Mouse (Mus musculus) ES-E14 (cell line): ENCODE results near the gene Hvcn1. TPM values are rescaled to one million over a fixed set of nuclear protein-coding genes. Genes with fewer than 3 reads are reported as not detected.

ENCODE experiments used
- DNase-seq: peaks from one replicate; pipeline ENCODE4 v3.0.0-alpha.2; 2013; ENCODE audit warnings: low read depth, low spot score
- H3K27ac ChIP-seq: 2 replicates; pipeline ENCODE4 v1.5.1; 2012; ENCODE audit warnings: low read depth, mild to moderate bottlenecking, low read length, moderate library complexity, mixed read lengths; ENCODE audit not compliant: poor library complexity, insufficient read depth, severe bottlenecking
- H3K36me3 ChIP-seq: 2 replicates; pipeline ENCODE4 v1.6.1; 2012; ENCODE audit warnings: mild to moderate bottlenecking, low read length, moderate library complexity, mixed read lengths; ENCODE audit not compliant: control insufficient read depth, poor library complexity, insufficient read depth, severe bottlenecking
- H3K4me1 ChIP-seq, 2 experiments: fragments of 150-350 bp in 1 of 2; sonication (generic) in 1 of 2; 2 replicates each; pipeline ENCODE4 v1.6.1; 2012; ENCODE audit warnings: low read length in 2 of 2, mild to moderate bottlenecking in 1 of 2, mixed read lengths in 1 of 2; ENCODE audit not compliant: control insufficient read depth in 2 of 2, insufficient read depth in 2 of 2, poor library complexity in 1 of 2
- H3K4me3 ChIP-seq, 2 experiments: fragments of 150-350 bp in 1 of 2; sonication (generic) in 1 of 2; 2 replicates each; pipeline ENCODE4 v1.5.1; 2012; ENCODE audit warnings: low read length in 2 of 2, low read depth in 1 of 2, mild to moderate bottlenecking in 1 of 2, mixed read lengths in 1 of 2; ENCODE audit not compliant: insufficient read depth in 1 of 2, poor library complexity in 1 of 2, severe bottlenecking in 1 of 2
- H3K9ac ChIP-seq: 2 replicates; pipeline ENCODE4 v1.6.1; 2012; ENCODE audit warnings: low read depth, mild to moderate bottlenecking, low read length, mixed read lengths; ENCODE audit not compliant: poor library complexity, insufficient read depth, severe bottlenecking
- H3K9me3 ChIP-seq: fragments of 150-350 bp; sonication (generic); 2 replicates; pipeline ENCODE4 v1.6.1; 2012; ENCODE audit warnings: low read depth, mild to moderate bottlenecking, low read length; ENCODE audit not compliant: control insufficient read depth, insufficient read depth
- CHD2 ChIP-seq: IDR thresholded peaks from 2 replicates; pipeline ENCODE4 v1.6.1; 2014; ENCODE audit warnings: mild to moderate bottlenecking, low read depth, low read length, inconsistent platforms
- HCFC1 ChIP-seq: IDR thresholded peaks from 2 replicates; pipeline ENCODE4 v1.6.1; 2012; ENCODE audit warnings: low read length, inconsistent platforms, borderline replicate concordance; ENCODE audit not compliant: insufficient read depth
- MAFK ChIP-seq: IDR thresholded peaks from 2 replicates; pipeline ENCODE4 v1.6.1; 2014; ENCODE audit warnings: mild to moderate bottlenecking, low read depth, low read length, inconsistent platforms; ENCODE audit not compliant: insufficient read depth
- ZC3H11A ChIP-seq: IDR thresholded peaks from 2 replicates; pipeline ENCODE4 v1.6.1; 2012; ENCODE audit warnings: low read depth, mild to moderate bottlenecking, inconsistent platforms, low read length, borderline replicate concordance
- ZNF384 ChIP-seq: IDR thresholded peaks from 2 replicates; pipeline ENCODE4 v1.6.1; 2012; ENCODE audit warnings: low read depth, low read length, inconsistent platforms
- in situ Hi-C, 2 experiments: fragments of 600-800 bp; cut with MboI; formaldehyde crosslinking; loops; one replicate each; pipeline ENCODE4 v1.15.1; 2025; ENCODE audit warnings: low sequenced_read_pairs in 2 of 2, inconsistent platforms in 1 of 2; ENCODE audit not compliant: unreplicated experiment in 2 of 2
- total RNA-seq: library from RNA; depleted of rRNA; stranded (reverse); fragments of 300-350 nt; gene quantifications from 2 replicates; pipeline ENCODE4 v1.2.3, GENCODE M21; 2012

Gene Hvcn1
- total RNA-seq, 1 experiment = 35.7 TPM

DNA sequence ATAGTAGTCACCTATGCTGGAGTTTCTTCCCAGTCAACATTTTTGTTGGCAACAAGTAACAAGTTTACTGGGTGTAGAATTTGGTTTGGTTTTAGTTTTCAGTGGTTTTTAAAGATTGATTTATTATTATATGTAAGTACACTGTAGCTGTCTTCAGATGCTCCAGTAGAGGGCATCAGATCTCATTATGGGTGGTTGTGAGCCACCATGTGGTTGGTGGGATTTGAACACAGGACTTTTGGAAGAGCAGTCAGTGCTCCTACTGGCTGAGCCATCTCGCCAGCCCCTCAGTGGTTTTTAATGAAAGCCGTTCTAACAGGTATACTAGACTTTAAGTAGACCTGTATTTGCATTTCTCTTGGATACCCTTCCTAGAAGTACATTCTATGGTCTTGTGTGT lies 59.3 kb downstream of the Hvcn1 start:
- no peaks in the 10 kb centered on the region for H3K36me3 ChIP-seq
- no peak for DNase-seq
- no peak overlapping the region for H3K27ac ChIP-seq
- no peaks in the 10 kb centered on the region for H3K9me3 ChIP-seq
- no peak overlapping the region for H3K4me3 ChIP-seq
- H3K4me1 ChIP-seq = peaks cover 8 to 11% of the 10 kb centered on the region in 2 experiments; a peak in 3 of 4 replicates
- in situ Hi-C loops = loop anchor here in 1 of 2 experiments (5.0 kb wide), 1 partner anchor 76 kb away; no protein-coding TSS in a partner anchor
- TF ChIP-seq HCFC1 (no peak), MAFK (no peak), ZNF384 (no peak), CHD2 (no peak), ZC3H11A (no peak)
- H3K9ac ChIP-seq = no peak overlapping the region

DNA sequence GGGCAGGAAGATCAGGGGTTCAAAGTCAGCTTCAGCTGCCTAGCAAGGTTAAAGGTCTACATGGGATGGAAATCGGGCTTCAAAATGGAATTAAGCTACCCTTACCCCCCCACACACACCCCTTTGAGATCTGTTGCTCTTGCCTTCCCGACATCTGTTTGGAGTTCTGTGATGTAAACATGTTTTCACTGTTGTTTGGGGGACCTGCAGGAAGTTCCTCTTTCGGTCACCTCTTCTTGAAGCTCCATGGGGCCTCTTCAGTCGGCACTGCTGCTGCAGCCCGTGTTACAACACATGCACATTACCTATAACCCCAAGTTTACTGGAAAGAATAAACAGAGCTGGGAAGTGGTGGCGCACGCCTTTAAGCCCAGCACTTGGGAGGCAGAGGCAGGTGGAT lies 60.5 kb downstream of the Hvcn1 start:
- no peak overlapping the region for H3K9ac ChIP-seq
- H3K36me3 ChIP-seq = no peaks in the 10 kb centered on the region
- TF ChIP-seq HCFC1 = no peak
- TF ChIP-seq CHD2 = no peak
- no peak for TF ChIP-seq MAFK
- no peak for TF ChIP-seq ZC3H11A
- TF ChIP-seq ZNF384 = no peak
- in situ Hi-C loops = loop anchor here in 1 of 2 experiments (5.0 kb wide), 1 partner anchor 75 kb away; no protein-coding TSS in a partner anchor
- no peaks in the 10 kb centered on the region for H3K9me3 ChIP-seq
- H3K27ac ChIP-seq = no peak overlapping the region
- peaks cover 8 to 11% of the 10 kb centered on the region in 2 experiments; a peak in 3 of 4 replicates for H3K4me1 ChIP-seq
- no peak for DNase-seq
- H3K4me3 ChIP-seq = no peak overlapping the region

DNA sequence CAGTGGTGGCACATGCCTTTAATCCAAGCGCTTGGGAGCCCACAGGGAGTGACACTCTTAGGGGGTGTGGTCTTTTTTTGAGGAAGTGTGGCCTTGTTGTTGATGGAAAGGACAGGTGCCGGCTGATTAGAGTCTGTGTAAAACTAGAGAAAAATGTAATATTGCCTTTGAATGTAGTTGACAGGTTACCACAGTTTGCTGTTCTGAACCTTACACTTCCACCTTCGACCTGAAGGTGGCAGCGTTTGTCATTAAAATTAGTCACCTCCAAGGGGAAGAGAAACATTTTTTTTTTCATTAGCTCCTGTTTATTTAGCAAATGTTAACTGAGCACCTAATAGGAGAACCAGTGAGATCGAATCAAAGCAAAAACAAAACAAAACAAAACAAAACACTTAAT lies 61.3 kb downstream of the Hvcn1 start:
- no peak overlapping the region for H3K4me3 ChIP-seq
- H3K9me3 ChIP-seq = no peaks in the 10 kb centered on the region

DNA sequence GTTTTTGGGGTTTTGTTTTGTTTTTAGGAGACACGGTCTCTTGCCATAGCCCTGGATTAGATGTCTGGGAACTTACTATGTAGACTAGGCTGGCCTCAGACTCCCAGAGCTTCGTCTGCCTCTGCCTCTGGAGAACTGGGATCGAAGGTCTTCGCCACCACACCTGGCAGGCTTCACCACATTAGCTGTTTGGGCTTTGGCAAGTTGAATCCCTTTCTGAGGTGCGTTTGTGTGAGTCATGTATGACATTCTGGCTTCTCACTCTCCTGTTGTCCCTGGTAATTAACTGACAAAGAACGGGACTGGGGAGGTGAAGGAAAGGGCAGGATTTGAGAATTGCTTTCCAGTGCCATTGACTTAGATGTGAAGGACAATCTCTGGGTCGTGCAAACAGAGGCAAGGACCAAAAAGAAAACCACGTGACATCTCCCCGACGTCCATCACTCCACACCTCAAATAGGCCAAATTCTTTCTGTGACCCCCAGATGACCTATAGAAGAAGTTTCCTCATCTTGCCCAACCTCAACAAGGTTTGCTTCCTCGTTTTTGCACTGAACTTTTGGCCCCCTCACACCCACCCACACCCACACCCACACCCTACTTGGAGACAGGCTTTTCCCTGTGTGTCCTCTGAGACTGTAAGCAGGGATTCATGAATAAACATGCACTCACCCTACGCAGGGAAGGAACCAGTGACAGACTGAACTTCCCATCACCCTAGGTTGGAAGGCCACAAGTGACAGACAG lies 62.4 kb downstream of the Hvcn1 start:
- DNase-seq = no peak
- in situ Hi-C loops = loop anchor here in 1 of 2 experiments (5.0 kb wide), 1 partner anchor 73 kb away; no protein-coding TSS in a partner anchor
- no peak overlapping the region for H3K9ac ChIP-seq
- TF ChIP-seq MAFK (no peak), CHD2 (no peak), ZNF384 (no peak), HCFC1 (no peak), ZC3H11A (no peak)
- no peak overlapping the region for H3K4me3 ChIP-seq
- no peaks in the 10 kb centered on the region for H3K36me3 ChIP-seq
- peaks cover 8 to 11% of the 10 kb centered on the region in 2 experiments; a peak in 3 of 4 replicates for H3K4me1 ChIP-seq
- H3K27ac ChIP-seq = peak overlapping the region; percentile 56; the same call in 1 of the 2 replicates
- no peaks in the 10 kb centered on the region for H3K9me3 ChIP-seq

More for the DNA sequence above, 61.3 kb downstream of the Hvcn1 start:
- no peak overlapping the region for H3K9ac ChIP-seq
- H3K36me3 ChIP-seq = no peaks in the 10 kb centered on the region
- in situ Hi-C loops = loop anchor here in 1 of 2 experiments (5.0 kb wide), 1 partner anchor 74 kb away; no protein-coding TSS in a partner anchor
- no peak overlapping the region for H3K27ac ChIP-seq
- TF ChIP-seq CHD2 = no peak
- peak; percentile 85 for TF ChIP-seq ZNF384
- TF ChIP-seq ZC3H11A = peak; percentile 62; the same call in 1 of the 2 replicates
- TF ChIP-seq MAFK = no peak
- DNase-seq = no peak
- peaks cover 8 to 11% of the 10 kb centered on the region in 2 experiments; a peak in 3 of 4 replicates for H3K4me1 ChIP-seq
